Mouse (Mus musculus): ENCODE measurements at regions not wholly inside any gene's neighbourhood (a gene's known extent, or its start where the extent isn't known, plus 50 kb on each side); places are given as distances from the start of the nearest gene placed in this dataset.

DNA sequence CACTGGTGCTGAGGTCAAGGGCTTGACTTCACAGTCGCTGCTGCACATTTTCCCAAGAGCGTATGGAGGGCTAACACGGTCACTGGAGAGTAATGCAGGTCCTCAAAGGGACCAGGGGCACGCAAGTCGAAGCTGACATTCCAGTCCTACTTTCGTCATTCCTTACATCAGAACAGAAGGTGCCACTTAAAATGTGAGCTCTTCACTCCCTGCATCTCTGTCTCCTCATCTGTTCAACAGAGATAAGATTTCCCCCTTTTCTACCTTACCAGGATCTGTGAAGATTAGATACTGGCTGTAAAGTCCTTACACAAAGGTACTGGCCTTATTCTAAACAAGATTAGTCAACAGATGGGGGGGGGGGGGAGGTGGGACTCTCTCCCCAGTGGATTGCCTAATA lies 67.0 kb upstream of the Zeb2 start:
- Histone ChIP-seq H3K4me1 (ENCODE audit: control insufficient read depth in 2 of 2, insufficient read depth in 2 of 2, low read length in 2 of 2, poor library complexity in 1 of 2) (peaks cover 0 to 1% of the 10 kb centered on the region in 2 experiments; a peak in 1 of 4 replicates), H3K36me3 (ENCODE audit: control insufficient read depth, insufficient read depth, low read length, poor library complexity, severe bottlenecking) (no peaks in the 10 kb centered on the region), H3K9ac (ENCODE audit: insufficient read depth, low read depth, low read length, poor library complexity, severe bottlenecking) (no peak overlapping the region), H3K9me3 (ENCODE audit: control insufficient read depth, insufficient read depth, low read depth, low read length) (no peaks in the 10 kb centered on the region), H3K27ac (ENCODE audit: insufficient read depth, low read depth, low read length, poor library complexity, severe bottlenecking) (no peak overlapping the region), H3K4me3 (ENCODE audit: insufficient read depth in 1 of 2, low read depth in 1 of 2, low read length in 2 of 2, poor library complexity in 1 of 2, severe bottlenecking in 1 of 2) (no peak overlapping the region)
- TF ChIP-seq ZC3H11A (IDR thresholded peaks at IDR 0.05; ENCODE audit: borderline replicate concordance, low read depth, low read length) (no peak), MAFK (IDR thresholded peaks at IDR 0.05; ENCODE audit: insufficient read depth, low read depth, low read length) (no peak)
- DNase-seq (ENCODE audit: low read depth, low spot score) = no peak
- in situ Hi-C loops (cut with MboI; ENCODE audit: low sequenced_read_pairs in 2 of 2, unreplicated experiment in 2 of 2) = no loop called here

DNA sequence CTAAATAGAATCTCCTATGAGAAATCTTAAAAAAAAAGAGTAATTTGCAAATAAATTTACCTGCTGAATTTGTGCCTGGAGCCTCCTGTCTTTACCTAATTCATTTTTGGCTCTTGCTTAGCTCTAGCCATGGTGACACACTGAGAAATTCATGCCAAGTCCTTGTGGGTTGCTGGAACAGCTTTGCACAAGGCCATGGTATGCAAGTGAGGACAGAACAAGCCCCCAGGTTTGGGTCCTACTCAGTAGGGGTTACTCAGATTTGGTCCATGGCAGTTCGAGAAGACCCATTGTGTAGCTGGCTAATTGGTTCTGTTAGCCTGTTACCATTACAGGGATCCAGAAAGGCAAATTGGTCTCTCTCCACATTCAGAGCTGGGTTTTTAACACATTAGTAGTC lies 65.7 kb upstream of the Zeb2 start:
- Histone ChIP-seq H3K4me3 (ENCODE audit: insufficient read depth in 1 of 2, low read depth in 1 of 2, low read length in 2 of 2, poor library complexity in 1 of 2, severe bottlenecking in 1 of 2) (no peak overlapping the region), H3K36me3 (ENCODE audit: control insufficient read depth, insufficient read depth, low read length, poor library complexity, severe bottlenecking) (no peaks in the 10 kb centered on the region), H3K4me1 (ENCODE audit: control insufficient read depth in 2 of 2, insufficient read depth in 2 of 2, low read length in 2 of 2, poor library complexity in 1 of 2) (peaks cover 0 to 1% of the 10 kb centered on the region in 2 experiments; a peak in 1 of 4 replicates), H3K9me3 (ENCODE audit: control insufficient read depth, insufficient read depth, low read depth, low read length) (no peaks in the 10 kb centered on the region), H3K27ac (ENCODE audit: insufficient read depth, low read depth, low read length, poor library complexity, severe bottlenecking) (no peak overlapping the region), H3K9ac (ENCODE audit: insufficient read depth, low read depth, low read length, poor library complexity, severe bottlenecking) (no peak overlapping the region)
- DNase-seq (ENCODE audit: low read depth, low spot score) = no peak
- in situ Hi-C loops (cut with MboI; ENCODE audit: low sequenced_read_pairs in 2 of 2, unreplicated experiment in 2 of 2) = no loop called here
- no peak for TF ChIP-seq MAFK (IDR thresholded peaks at IDR 0.05; ENCODE audit: insufficient read depth, low read depth, low read length)
- no peak for TF ChIP-seq HCFC1 (IDR thresholded peaks at IDR 0.05; ENCODE audit: borderline replicate concordance, insufficient read depth, low read length)
- TF ChIP-seq ZNF384 (IDR thresholded peaks at IDR 0.05; ENCODE audit: low read depth, low read length) = no peak
- no peak for TF ChIP-seq CHD2 (IDR thresholded peaks at IDR 0.05; ENCODE audit: low read depth, low read length)
- TF ChIP-seq ZC3H11A (IDR thresholded peaks at IDR 0.05; ENCODE audit: borderline replicate concordance, low read depth, low read length) = no peak

DNA sequence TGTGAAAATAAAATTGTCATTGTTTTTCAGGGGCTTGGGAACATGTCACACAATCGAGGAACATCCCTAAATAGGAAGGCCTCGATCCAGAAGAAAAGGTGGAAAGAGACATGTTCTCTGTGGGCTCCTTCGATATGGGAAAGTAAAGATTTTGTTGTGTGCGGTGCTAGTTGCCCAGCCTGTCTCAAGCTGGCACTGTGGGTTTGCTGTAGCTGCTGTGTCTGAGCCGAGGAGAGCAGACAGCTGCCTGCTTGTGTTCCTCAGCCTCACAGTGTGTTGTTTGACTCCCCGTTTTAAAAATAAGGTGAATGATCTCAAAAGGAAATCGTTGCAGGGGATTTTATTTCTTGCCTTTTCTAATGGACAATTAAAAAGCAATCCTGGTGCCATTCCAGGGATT lies 64.4 kb upstream of the Zeb2 start:
- Histone ChIP-seq H3K36me3 (ENCODE audit: control insufficient read depth, insufficient read depth, low read length, poor library complexity, severe bottlenecking) (no peaks in the 10 kb centered on the region), H3K9me3 (ENCODE audit: control insufficient read depth, insufficient read depth, low read depth, low read length) (no peaks in the 10 kb centered on the region), H3K27ac (ENCODE audit: insufficient read depth, low read depth, low read length, poor library complexity, severe bottlenecking) (no peak overlapping the region), H3K4me3 (ENCODE audit: insufficient read depth in 1 of 2, low read depth in 1 of 2, low read length in 2 of 2, poor library complexity in 1 of 2, severe bottlenecking in 1 of 2) (no peak overlapping the region), H3K4me1 (ENCODE audit: control insufficient read depth in 2 of 2, insufficient read depth in 2 of 2, low read length in 2 of 2, poor library complexity in 1 of 2) (peaks cover 0 to 1% of the 10 kb centered on the region in 2 experiments; a peak in 1 of 4 replicates), H3K9ac (ENCODE audit: insufficient read depth, low read depth, low read length, poor library complexity, severe bottlenecking) (no peak overlapping the region)
- DNase-seq (ENCODE audit: low read depth, low spot score) = no peak
- in situ Hi-C loops (cut with MboI; ENCODE audit: low sequenced_read_pairs in 2 of 2, unreplicated experiment in 2 of 2) = no loop called here
- TF ChIP-seq ZC3H11A (IDR thresholded peaks at IDR 0.05; ENCODE audit: borderline replicate concordance, low read depth, low read length) (no peak), CHD2 (IDR thresholded peaks at IDR 0.05; ENCODE audit: low read depth, low read length) (no peak), ZNF384 (IDR thresholded peaks at IDR 0.05; ENCODE audit: low read depth, low read length) (no peak), MAFK (IDR thresholded peaks at IDR 0.05; ENCODE audit: insufficient read depth, low read depth, low read length) (no peak), HCFC1 (IDR thresholded peaks at IDR 0.05; ENCODE audit: borderline replicate concordance, insufficient read depth, low read length) (no peak)

DNA sequence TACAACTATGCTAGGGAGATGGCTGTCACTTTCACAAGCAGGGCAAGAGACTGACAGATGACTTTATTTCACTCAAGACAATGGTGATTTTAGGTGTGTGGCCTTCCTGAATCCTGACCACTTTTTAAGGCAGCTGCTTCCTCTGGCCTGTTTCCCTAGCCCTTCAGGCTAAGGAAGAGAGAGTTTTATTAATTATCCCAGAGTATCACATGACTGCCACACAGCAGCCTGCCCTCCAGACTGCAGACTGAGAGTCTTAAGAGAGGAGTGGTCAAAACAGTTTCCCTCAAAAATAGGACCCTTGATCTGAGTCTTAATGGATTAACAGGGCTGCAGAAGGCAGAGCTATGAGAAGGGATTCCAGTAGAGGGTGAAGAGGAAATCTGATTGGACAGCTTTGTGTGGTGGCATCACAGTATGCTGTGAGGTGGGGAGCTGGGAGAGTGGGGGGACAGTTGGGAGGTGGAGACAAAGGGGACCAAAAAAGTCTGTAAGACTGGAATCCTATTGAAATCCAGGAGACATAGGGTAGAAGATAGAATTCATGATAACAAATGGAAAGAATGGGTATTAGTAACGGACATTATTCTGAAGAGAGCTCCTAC lies 61.8 kb upstream of the Zeb2 start:
- Histone ChIP-seq H3K4me1 (ENCODE audit: control insufficient read depth in 2 of 2, insufficient read depth in 2 of 2, low read length in 2 of 2, poor library complexity in 1 of 2) (no peaks in the 10 kb centered on the region), H3K36me3 (ENCODE audit: control insufficient read depth, insufficient read depth, low read length, poor library complexity, severe bottlenecking) (no peaks in the 10 kb centered on the region), H3K27ac (ENCODE audit: insufficient read depth, low read depth, low read length, poor library complexity, severe bottlenecking) (no peak overlapping the region), H3K9ac (ENCODE audit: insufficient read depth, low read depth, low read length, poor library complexity, severe bottlenecking) (no peak overlapping the region), H3K9me3 (ENCODE audit: control insufficient read depth, insufficient read depth, low read depth, low read length) (no peaks in the 10 kb centered on the region), H3K4me3 (ENCODE audit: insufficient read depth in 1 of 2, low read depth in 1 of 2, low read length in 2 of 2, poor library complexity in 1 of 2, severe bottlenecking in 1 of 2) (no peak overlapping the region)
- no peak for DNase-seq (ENCODE audit: low read depth, low spot score)
- TF ChIP-seq ZC3H11A (IDR thresholded peaks at IDR 0.05; ENCODE audit: borderline replicate concordance, low read depth, low read length) (no peak), CHD2 (IDR thresholded peaks at IDR 0.05; ENCODE audit: low read depth, low read length) (no peak), MAFK (IDR thresholded peaks at IDR 0.05; ENCODE audit: insufficient read depth, low read depth, low read length) (no peak), HCFC1 (IDR thresholded peaks at IDR 0.05; ENCODE audit: borderline replicate concordance, insufficient read depth, low read length) (no peak), ZNF384 (IDR thresholded peaks at IDR 0.05; ENCODE audit: low read depth, low read length) (no peak)
- in situ Hi-C loops (cut with MboI; ENCODE audit: low sequenced_read_pairs in 2 of 2, unreplicated experiment in 2 of 2) = no loop called here

DNA sequence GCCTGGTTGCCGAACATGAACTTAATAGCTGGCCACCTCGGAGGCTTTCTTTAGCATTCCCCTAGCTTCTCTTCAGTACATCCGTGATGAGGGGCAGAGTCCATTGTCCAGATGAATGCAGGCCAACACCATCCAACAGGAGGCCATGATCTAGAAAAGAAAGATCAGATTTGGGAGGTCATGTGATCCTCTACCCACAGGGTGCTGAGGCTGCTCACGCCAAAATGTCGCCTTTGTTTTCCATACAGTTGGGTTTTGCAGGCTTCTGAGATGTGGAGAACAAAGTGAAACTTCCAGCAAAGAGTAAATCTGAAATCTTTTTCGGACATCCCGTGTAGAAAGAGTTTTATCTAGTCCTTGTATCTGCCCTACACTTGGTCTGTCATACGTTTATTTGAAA lies 55.2 kb upstream of the Zeb2 start:
- no peaks in the 10 kb centered on the region for H3K36me3 ChIP-seq (ENCODE audit: control insufficient read depth, insufficient read depth, low read length, poor library complexity, severe bottlenecking)
- H3K4me3 ChIP-seq (ENCODE audit: insufficient read depth in 1 of 2, low read depth in 1 of 2, low read length in 2 of 2, poor library complexity in 1 of 2, severe bottlenecking in 1 of 2) = no peak overlapping the region
- H3K9me3 ChIP-seq (ENCODE audit: control insufficient read depth, insufficient read depth, low read depth, low read length) = no peaks in the 10 kb centered on the region
- H3K27ac ChIP-seq (ENCODE audit: insufficient read depth, low read depth, low read length, poor library complexity, severe bottlenecking) = no peak overlapping the region
- no peaks in the 10 kb centered on the region for H3K4me1 ChIP-seq (ENCODE audit: control insufficient read depth in 2 of 2, insufficient read depth in 2 of 2, low read length in 2 of 2, poor library complexity in 1 of 2)
- DNase-seq (ENCODE audit: low read depth, low spot score) = no peak
- no peak overlapping the region for H3K9ac ChIP-seq (ENCODE audit: insufficient read depth, low read depth, low read length, poor library complexity, severe bottlenecking)
- in situ Hi-C loops (cut with MboI; ENCODE audit: low sequenced_read_pairs in 2 of 2, unreplicated experiment in 2 of 2) = no loop called here
- TF ChIP-seq ZNF384 (IDR thresholded peaks at IDR 0.05; ENCODE audit: low read depth, low read length) (no peak), ZC3H11A (IDR thresholded peaks at IDR 0.05; ENCODE audit: borderline replicate concordance, low read depth, low read length) (no peak), HCFC1 (IDR thresholded peaks at IDR 0.05; ENCODE audit: borderline replicate concordance, insufficient read depth, low read length) (no peak), MAFK (IDR thresholded peaks at IDR 0.05; ENCODE audit: insufficient read depth, low read depth, low read length) (no peak), CHD2 (IDR thresholded peaks at IDR 0.05; ENCODE audit: low read depth, low read length) (no peak)

All from ES-E14 (cell line).